Mouse (Mus musculus) heart, adult 11 months (tissue): ENCODE measurements around the gene Tmem145.
A peak's percentile ranks its signal among the peaks of the same experiment; 100 is the strongest.

Experiments
- DNase-seq: peaks from one replicate; pipeline ENCODE4 v3.0.0; 2022

Gene Tmem145

GRCm38 (mm10) chr7:25277405-25277804, 28.5 kb upstream of the Tmem145 start:
- DNase-seq, result peak; percentile 93

DNA sequence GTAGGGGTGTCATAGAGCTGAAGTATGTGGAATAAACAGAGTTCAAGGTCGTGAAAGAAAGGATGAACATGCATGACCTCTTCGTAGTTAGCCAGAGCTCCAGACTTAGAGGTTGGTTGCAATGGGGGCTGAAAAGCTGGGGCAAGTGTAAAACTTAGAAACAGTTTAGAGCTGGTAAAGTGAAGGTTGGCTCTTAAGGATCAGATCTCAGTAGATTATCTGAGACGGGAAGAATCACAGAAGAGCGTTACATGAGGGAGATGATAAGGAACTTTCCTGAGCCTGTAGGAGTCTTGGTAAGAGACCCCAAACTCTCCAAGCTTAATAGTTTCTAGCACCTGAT, 27.9 kb upstream of the Tmem145 start:
- no peak for DNase-seq

- DNase-seq, result peak; percentile 99
These were observed 27.4 kb upstream of the Tmem145 start for GRCm38 (mm10) chr7:25278341-25279075.

GRCm38 (mm10) chr7:25279076-25279860, 26.6 kb upstream of the Tmem145 start:
- peak; percentile 99 for DNase-seq

- DNase-seq, result peak; percentile 99
These were observed 25.8 kb upstream of the Tmem145 start for GRCm38 (mm10) chr7:25279861-25280791.

GRCm38 (mm10) chr7:25281166-25281733, 24.7 kb upstream of the Tmem145 start:
- DNase-seq, result no peak

DNA sequence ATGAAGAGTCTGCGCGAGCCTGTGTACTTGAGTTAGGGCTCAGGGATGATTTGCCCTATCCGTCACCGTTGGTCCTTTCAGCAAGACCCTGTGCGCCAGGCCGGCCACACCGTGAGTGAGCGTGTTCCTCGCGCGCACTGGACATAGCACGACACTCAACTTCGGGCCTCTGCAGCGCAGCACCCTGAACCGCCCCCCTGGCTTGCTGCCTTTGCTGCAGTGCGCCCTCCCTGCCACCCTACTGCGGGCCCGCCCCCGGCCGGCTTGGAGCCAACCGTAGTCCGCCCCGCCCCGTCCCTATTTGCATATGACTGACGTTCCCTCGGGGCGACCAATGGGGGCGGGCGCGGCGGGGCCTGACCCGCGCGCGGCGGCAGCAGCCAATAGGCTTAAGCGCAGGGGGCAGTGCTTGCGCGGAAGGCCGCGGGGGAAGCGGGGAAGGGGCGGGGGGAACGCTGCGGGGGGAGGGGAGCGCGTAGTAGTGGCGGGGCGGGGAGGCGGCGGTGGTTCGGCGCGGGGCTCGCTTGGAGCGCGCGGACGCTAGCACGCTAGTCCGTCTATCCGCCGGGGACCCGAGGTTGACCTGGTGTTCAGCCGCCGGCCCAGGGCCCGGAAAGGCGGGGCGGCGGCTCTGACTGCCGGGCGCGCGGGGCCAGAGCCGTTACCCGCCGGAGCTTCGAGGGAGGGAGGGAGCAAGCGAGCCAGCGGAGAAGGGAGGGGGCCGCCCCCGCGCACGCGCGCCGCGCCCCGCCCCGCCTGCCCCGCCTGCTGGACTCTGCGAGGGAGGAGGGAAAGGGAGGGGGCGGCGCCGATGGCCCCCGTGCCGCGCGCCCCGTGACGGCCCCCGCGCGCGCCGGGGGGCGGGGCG, 23.9 kb upstream of the Tmem145 start:
- peak; percentile 100 for DNase-seq

DNA sequence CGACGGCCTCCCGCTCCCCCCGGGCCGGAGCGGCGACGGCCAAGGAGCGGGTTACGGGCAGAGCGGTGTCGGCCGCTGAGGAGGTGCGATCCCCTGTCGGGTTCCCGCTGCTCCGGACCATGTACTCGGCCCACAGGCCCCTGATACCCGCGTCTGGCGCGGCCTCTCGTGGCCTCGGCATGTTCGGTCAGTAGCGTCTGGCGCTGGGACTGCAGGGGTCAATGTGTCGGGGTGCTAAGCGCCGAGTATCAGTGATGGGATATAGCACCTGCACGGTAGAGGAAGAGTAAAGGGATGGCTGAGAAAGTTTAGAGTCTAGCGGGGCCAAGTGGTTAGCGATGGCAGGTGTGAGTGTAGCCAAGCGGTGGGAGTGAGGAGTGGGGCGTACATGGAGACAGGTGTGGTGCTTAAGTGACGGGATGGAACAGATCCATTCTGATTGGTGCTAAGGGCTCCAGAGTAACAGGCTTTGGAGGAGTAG, 23.1 kb upstream of the Tmem145 start:
- DNase-seq, result peak; percentile 98

DNA sequence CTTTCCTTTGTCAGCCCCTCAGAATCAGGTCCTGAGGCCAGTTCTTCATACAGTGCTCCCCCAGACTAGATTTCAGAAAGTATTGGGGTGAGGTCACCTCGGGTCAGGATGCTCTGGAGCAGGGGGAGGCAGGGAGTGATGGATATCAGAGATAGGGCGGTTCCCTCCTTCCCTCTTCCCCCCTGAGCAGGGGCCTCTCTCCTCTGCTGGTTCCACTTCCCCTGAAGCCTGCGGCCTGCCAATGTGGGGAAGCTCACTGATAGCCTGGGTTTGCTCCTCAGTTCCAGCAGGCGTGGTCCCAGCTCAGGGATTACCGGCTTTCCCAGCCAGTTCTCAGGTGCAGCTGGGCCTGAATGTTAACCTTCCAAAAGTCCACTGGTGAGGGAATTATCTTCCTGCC, 22.3 kb upstream of the Tmem145 start:
- peak; percentile 97 for DNase-seq

- peak; percentile 92 for DNase-seq
These were observed 21.7 kb upstream of the Tmem145 start for GRCm38 (mm10) chr7:25284171-25284570.

- peak; percentile 94 for DNase-seq
These were observed 21.1 kb upstream of the Tmem145 start for GRCm38 (mm10) chr7:25284766-25285165.

DNA sequence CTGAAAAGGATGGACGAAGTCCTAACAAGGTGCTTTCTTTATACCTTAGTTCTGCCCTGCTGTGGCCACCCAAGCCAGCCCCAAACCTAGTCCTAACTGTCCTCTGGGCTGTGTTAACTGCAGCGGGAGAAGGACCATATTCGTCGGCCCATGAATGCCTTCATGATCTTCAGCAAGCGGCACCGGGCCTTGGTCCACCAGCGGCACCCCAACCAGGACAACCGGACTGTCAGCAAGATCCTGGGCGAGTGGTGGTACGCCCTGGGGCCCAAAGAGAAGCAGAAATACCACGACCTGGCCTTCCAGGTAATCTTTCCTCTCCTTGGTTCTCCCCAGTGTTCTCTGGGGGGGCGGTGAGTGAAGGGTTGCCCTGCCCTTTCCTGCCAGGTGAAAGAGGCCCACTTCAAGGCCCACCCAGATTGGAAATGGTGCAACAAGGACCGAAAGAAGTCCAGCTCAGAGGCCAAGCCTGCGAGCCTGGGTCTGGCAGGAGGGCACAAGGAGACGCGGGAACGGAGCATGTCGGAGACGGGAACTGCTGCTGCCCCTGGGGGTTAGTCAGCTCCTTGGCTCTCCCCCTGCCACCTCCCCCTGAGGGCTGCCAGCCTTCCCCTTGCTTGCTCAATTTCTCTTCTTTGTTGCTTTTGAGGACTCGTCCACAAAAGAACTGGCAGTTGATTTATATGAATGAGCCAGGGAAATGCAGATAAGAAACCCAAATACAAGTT, 20.2 kb upstream of the Tmem145 start:
- DNase-seq, result peak; percentile 92

DNA sequence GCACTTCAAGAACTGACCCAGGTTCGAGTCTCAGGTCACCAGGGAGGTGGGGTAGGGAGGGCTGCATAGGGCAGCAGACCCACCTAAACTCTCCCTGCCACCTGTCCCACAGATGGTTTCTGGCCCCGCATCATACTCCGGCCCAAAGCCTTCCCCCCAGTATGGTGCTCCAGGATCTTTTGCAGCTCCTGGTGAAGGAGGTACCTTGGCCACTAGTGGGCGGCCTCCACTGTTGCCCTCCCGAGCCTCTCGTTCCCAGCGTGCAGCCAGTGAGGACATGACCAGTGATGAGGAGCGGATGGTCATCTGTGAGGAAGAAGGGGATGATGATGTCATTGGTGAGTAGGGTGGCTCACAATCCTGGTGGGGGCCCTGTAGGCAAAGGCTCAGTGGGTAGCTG, 18.9 kb upstream of the Tmem145 start:
- DNase-seq, result peak; percentile 92

- DNase-seq, result peak; percentile 88
These were observed 17.9 kb upstream of the Tmem145 start for GRCm38 (mm10) chr7:25288011-25288410.

DNA sequence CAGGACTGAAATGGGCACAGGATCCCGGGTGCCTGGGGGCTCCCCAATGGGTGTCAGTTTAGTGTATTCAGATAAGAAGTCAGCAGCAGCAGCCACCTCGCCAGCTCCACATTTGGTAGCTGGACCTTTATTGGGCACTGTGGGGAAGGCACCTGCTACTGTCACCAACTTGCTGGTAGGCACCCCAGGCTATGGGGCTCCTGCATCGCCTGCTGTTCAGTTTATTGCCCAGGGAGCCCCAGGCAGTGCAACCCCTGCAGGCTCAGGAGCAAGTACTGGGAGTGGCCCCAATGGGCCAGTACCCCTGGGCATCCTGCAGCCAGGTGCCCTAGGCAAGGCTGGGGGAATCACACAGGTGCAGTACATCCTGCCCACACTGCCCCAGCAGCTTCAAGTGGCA, 17.2 kb upstream of the Tmem145 start:
- DNase-seq, result peak; percentile 91

- no peak for DNase-seq
These were observed 16.0 kb upstream of the Tmem145 start for GRCm38 (mm10) chr7:25289925-25290324.

- peak; percentile 89 for DNase-seq
These were observed 15.4 kb upstream of the Tmem145 start for GRCm38 (mm10) chr7:25290463-25290862.

DNA sequence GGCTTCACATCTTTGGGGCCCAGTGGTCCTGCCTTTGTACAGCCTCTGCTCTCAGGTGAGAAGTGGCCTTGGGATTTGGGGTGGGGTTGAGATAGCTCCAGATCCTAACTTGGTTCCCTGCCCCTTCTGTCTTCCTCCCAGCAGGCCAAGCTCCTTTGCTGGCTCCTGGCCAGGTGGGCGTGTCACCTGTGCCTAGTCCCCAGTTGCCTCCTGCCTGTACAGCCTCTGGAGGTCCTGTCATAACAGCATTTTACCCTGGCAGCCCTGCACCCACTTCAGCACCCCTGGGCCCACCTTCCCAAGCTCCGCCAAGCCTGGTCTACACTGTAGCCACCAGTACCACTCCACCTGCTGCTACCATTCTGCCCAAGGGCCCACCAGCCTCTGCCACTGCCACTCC, 15.0 kb upstream of the Tmem145 start:
- DNase-seq, result peak; percentile 95

- peak; percentile 88 for DNase-seq
These were observed 13.8 kb upstream of the Tmem145 start for GRCm38 (mm10) chr7:25292107-25292506.

DNA sequence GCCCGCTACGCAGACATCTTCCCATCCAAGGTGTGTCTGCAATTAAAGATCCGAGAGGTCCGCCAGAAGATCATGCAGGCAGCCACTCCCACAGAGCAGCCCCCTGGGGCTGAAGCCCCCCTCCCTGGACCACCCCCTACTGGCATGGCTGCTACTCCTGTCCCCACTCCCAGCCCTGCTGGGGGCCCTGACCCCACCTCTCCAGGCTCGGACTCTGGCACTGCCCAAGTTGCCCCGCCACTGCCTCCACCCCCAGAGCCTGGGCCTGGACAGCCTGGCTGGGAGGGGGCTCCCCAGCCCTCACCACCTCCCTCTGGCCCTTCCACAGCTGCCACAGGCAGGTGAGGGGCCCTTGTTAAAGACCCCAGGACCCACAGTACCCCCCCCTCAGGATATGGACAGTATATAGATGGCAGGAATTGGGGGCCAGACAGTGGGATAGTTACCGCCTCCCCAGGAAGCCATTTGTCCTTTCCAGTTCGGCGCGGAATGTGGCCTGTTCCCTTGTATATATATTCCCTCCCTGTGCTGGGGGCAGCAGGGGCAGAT, 12.6 kb upstream of the Tmem145 start:
- peak; percentile 90 for DNase-seq

DNA sequence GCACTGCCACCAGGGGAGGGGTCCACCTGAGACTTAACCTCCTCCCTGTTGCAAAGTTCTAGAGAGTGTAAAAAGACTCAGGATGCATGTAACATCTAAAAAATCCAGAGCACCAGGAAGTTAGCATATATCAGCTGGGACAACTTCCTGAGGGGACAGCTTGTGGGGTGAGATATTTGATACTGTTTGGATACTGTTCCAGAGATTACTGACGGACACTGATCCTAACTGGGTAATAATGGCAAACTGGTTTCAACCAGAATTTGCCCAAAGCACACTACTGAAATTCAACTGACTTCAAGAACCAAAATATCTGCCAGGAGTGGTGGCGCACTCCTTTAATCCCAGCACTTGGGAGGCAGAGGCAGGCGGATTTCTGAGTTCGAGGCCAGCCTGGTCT, 11.4 kb upstream of the Tmem145 start:
- no peak for DNase-seq
